Mouse (Mus musculus) left cerebral cortex, postnatal 4 days (tissue): ENCODE results near the gene Lypd5. TPM values are rescaled to one million over a fixed set of nuclear protein-coding genes. Genes with fewer than 3 reads are reported as not detected.

Experiments
- DNase-seq: peaks from one replicate; pipeline ENCODE4 v3.0.0-alpha.2; 2022
- intact Hi-C: fragments of 180-260 bp; cut with DNase I; formaldehyde crosslinking; loops from one replicate; pipeline ENCODE4 v1.15.1; 2025
- total RNA-seq, 2 experiments: library from RNA; stranded (reverse); gene quantifications; 2 replicates each; pipeline ENCODE4 v1.2.3; 2021

The Lypd5 gene
- total RNA-seq: not detected

- intact Hi-C loops: no loop called here
- DNase-seq: no peak
Observed at GRCm38 (mm10) chr7:24348896-24349295, at the start of gene Lypd5. Lypd5 (plus strand) TSS chr7:24349196.

- peak; percentile 52 for DNase-seq
- intact Hi-C loops: no loop called here
Observed at GRCm38 (mm10) chr7:24299823-24300481, 49.0 kb upstream of the Lypd5 start.

GRCm38 (mm10) chr7:24300771-24301282 is 48.2 kb upstream of the Lypd5 start, which contains the start of gene Zfp61:
Zfp61 (minus strand) TSS chr7:24301232.
- peak; percentile 51 for DNase-seq
- intact Hi-C loops: no loop called here

GRCm38 (mm10) chr7:24315726-24316566 is 33.0 kb upstream of the Lypd5 start:
- peak; percentile 6 for DNase-seq

DNA sequence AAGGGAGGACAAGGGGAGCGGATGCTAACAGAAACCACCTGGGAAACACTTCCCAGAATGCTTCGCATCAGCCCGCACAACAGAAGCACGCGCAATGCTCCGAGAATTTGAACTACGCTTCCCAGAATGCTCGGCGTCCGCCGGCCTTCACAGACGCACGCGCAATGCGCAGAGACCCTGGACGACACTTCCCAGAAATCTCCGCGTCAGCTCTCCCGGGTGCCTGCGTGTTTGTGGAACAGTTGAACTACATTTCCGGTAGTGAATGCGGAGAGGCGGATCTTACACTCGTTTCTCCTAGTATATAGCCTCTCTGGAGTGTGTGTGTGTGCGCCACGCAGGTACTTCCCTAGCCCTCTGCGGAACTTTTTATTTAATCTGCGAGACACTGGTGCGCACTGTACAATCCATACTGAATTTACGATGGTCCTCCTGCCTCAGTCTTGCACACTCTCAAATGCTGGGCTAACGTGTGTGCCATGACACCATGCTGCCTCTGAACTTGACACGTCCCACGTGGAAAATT is 32.4 kb upstream of the Lypd5 start, which contains the start of gene Zfp94:
Zfp94 (minus strand) TSS at position 100 of the 526 bp plus-strand sequence.
- intact Hi-C loops: no loop called here
- DNase-seq: peak; percentile 94

More at GRCm38 (mm10) chr7:24315726-24316566, 33.0 kb upstream of the Lypd5 start:
- intact Hi-C loops: no loop called here

DNA sequence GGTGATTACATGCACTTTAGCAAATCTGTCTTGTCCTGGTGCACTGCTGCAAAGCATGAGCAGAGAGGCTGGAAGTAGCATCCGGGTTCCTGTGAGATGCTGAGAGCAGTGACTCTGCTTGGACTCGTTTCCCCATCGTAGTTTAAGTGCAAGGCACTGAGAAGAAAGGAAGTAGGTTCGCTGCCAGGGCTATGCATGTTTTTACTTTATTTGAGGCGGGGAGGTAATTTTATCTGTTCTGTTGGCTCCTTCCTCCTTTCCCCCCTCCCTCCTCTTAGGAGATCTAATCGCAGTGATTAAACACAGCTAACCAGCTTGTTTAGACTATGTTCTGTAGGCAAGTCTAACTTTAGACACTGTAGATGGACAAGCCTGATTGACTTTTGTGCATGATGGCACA is 30.1 kb upstream of the Lypd5 start:
- intact Hi-C loops: no loop called here

DNA sequence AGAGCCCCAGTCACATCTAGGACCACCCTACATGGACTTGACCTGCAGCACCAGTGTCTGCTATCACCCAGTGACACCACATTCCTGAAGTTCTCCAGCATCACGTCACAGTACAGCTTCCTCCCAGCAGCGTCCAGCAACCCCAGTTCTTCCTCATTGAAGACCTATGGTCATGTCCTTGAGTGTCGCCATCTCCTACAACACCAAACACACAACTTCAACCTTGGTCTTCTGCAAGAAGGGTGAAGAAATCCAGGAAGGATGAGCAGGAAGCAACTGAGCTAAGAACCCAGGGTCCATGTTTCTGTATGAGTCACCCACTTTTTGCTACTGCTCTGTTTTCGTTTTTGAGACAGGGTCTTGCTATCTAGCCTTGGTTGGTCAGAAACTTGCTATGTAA is 26.4 kb upstream of the Lypd5 start:
- no peak for DNase-seq

More for the DNA sequence above, 30.1 kb upstream of the Lypd5 start:
- DNase-seq: no peak

DNA sequence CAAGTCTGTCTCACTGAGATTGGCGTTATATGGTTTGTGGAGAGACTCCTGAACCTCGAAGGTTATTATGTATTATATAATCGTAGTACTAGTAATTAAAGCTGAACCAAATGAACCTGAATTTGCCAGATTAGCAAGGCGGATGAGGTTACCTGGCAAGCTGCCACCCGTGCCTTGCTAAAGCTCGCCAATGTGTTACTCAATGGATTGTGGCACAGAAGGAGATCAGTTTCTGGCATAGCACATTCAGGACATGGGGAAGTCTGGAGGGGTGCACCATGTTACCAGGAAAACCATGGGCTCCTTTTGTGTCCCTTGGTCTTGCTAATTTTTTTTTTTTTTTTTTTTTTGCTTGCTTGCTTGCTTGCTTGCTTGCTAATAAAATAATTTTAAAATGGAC is 23.8 kb upstream of the Lypd5 start:
- DNase-seq: peak; percentile 40
- intact Hi-C loops: no loop called here

More for the DNA sequence above, 26.4 kb upstream of the Lypd5 start:
- intact Hi-C loops: no loop called here

GRCm38 (mm10) chr7:24325675-24326128 is 23.3 kb upstream of the Lypd5 start:
- DNase-seq: peak; percentile 17
- intact Hi-C loops: no loop called here

- DNase-seq: peak; percentile 3
- intact Hi-C loops: no loop called here
Observed at GRCm38 (mm10) chr7:24326273-24327135, 22.5 kb upstream of the Lypd5 start.

- intact Hi-C loops: no loop called here
Observed at GRCm38 (mm10) chr7:24327281-24327975, 21.6 kb upstream of the Lypd5 start.

DNA sequence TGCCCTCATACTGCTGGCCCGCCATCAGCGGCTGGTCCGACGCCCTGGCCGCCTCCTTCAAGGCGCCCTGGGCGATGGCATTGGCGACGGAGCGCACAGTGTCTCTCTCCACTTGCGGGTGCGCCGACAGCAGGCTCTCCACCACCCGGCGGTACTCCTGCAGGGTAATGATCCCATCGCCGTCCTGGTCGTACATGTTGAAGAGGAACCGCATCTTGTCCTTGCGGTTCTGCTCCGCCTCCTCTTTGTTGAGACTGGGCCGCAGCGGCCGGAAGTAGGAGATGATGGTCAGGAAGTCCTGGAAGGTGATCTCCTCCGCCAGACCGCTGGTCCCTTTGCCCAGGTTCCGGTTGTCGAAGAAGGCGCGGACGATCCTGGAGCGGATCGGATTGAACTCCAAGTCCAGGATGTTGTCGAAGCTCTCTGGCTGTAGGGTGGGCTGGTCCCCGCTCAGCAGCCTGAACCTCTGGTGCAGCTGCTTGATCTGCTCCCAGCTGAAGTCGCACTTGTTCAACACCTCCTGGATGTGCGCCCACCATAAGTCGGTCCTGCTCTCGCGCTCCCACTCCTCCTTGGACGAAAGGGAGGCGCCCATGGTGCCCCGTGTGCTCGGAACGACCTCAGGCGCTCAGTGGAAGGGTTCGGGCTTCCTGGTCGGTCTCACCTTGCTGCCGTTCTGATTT is 15.6 kb upstream of the Lypd5 start, which contains the start of gene Tescl:
Tescl (minus strand) TSS at position 633 of the 683 bp plus-strand sequence.
- peak; percentile 19 for DNase-seq
- intact Hi-C loops: no loop called here

More at GRCm38 (mm10) chr7:24327281-24327975, 21.6 kb upstream of the Lypd5 start:
- DNase-seq: no peak

DNA sequence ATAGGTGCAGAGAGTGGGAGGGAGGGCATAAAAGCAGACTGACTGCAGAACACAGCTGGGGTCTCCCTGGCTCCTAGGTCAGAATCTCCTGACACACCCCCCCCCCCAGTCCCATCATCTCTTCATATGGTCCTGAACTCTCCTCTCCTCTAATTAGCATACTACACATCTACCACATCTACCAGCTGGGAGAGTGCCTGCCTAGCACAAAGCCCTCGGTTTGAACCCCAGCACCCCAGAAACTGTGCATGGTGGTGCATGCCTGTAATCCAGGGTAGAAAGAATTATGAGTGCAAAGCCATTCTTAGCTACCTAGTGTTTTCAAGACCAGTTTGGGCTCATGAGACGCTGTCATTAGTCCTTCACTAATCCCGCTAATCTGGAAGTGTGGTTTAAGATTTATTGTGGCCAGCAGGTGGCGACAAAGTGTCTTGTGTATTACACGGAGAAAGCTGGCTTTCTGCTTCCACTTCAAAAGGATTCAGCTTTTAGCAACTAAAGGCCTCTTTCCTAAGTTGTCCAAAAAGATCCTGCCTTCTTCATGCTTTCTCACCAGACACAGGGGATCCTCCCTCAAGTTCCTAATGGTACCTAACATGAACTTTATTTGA is 13.2 kb upstream of the Lypd5 start:
- intact Hi-C loops: loop anchor here (5.0 kb wide), 1 partner anchor 46 kb away; no protein-coding TSS in a partner anchor
- DNase-seq: peak; percentile 77

DNA sequence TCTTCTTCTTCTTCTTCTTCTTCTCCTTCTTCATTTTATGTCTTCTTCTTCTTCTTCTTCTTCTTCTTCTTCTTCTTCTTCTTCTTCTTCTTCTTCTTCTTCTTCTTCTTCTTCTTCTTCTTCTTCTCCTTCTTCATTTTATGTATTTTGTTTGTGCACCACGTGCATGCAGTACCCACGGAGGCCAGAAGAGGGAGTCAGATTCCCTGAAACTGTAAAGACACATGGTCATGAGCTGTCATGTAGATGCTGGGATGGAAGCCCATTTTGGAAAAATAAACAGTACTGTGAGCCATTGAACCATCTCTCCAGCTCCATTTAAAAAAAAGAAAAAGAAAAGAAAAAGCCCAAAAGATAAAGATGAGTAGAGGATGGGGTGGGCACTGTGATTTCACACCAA is 10.8 kb upstream of the Lypd5 start:
- DNase-seq: no peak
- intact Hi-C loops: loop anchor here (5.0 kb wide), 1 partner anchor 44 kb away; no protein-coding TSS in a partner anchor

DNA sequence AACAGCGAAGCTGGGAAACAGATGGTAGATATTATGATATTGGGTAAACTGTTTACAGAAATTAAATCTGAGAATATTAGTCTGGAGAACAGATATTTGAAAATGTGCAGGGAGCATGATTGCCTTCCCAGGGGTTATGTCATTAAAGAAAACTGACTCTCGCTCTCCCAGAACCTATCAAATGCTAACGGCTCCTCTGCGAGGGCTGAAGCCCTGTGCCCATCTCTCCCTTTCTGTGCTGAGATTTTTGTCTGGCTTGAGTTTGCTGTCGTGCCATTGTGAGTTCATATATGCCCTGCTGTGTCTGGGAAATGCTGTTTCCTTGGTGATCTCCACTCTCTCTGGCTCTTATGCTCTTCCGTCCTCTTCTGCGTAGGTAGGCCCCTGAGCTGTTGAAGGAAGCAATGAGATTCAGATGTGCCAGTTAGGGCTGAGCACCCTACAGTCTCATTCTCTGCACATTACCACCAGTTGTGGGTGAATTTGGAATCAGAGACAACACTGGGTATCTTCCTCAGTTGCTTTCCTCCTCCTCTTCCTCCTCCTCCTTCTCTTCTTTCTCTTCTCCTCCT is 5.2 kb upstream of the Lypd5 start:
- intact Hi-C loops: no loop called here
- DNase-seq: no peak

DNA sequence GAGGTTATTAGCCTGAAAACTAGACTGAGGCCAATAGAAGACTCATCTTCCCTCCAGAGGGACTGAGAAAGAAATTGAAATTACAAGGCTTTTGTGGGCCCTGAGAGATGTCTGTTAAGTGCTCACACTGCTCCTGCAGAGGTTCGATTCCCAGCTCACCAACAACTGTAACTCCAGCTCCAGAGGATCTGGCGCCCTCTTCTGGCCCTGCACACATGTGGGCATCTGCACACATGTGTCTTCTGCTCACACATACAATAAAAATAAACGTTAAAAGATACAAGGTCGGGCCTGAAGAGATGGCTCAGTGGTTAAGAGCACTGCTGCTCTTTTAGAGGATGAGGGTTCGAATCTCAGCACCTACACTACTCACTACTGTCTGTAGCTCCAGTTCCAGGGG is 2.6 kb upstream of the Lypd5 start:
- no peak for DNase-seq
- intact Hi-C loops: no loop called here

GRCm38 (mm10) chr7:24355646-24356045 is 6.7 kb downstream of the Lypd5 start:
- DNase-seq: no peak
- intact Hi-C loops: no loop called here

- no peak for DNase-seq
- intact Hi-C loops: no loop called here
Observed at GRCm38 (mm10) chr7:24356081-24356480, 7.1 kb downstream of the Lypd5 start.
